Mouse (Mus musculus): ENCODE measurements around the gene Dph3.

GRCm38 (mm10) chr14:32057664-32058063, 27.9 kb downstream of the Dph3 start:
- TF ChIP-seq CTCF (IDR thresholded peaks at IDR 0.05; ENCODE audit: borderline replicate concordance, control insufficient read depth, extremely low read depth, insufficient read depth, low read length, poor library complexity) = no peak
- TF ChIP-seq POLR2A (IDR thresholded peaks at IDR 0.05; ENCODE audit: control insufficient read depth, extremely low read depth, insufficient read depth, low read length, poor library complexity) = no peak

Data from thymus, adult 2 months (tissue).